Mouse (Mus musculus) left cerebral cortex, adult 2 months (tissue): Measurements from ENCODE around the gene Enpp6. TPM values are rescaled to one million over a fixed set of nuclear protein-coding genes. Genes with fewer than 3 reads are reported as not detected.

Experiments used
- DNase-seq, 2 experiments: peaks; one replicate each; pipeline ENCODE4 v3.0.0; 2021 to 2022; ENCODE audit warnings: low spot score in 2 of 2, mixed read lengths in 1 of 2; ENCODE audit errors: extremely low spot score in 1 of 2
- H3K27ac ChIP-seq: fragments of 200-600 bp; 2 replicates; pipeline ENCODE4 v1.8.1; 2022
- H3K4me3 ChIP-seq: fragments of 200-600 bp; 2 replicates; pipeline ENCODE4 v1.8.1; 2022
- CTCF ChIP-seq: fragments of 200-600 bp; IDR thresholded peaks from 2 replicates; pipeline ENCODE4 v1.8.1; 2022; ENCODE audit warnings: antibody characterized with exemption, mild to moderate bottlenecking, moderate library complexity
- intact Hi-C: fragments of 180-260 bp; cut with DNase I; formaldehyde crosslinking; loops from one replicate; pipeline ENCODE4 v1.15.1; 2025
- long read RNA-seq, 2 experiments: library from polyadenylated mRNA; stranded (forward); transcript quantifications; one replicate each; pipeline ENCODE4 v2.0.0; 2021; ENCODE audit warnings: borderline mapping rate in 2 of 2
- total RNA-seq, 2 experiments: library from RNA; stranded (reverse); gene quantifications; 2 replicates each; pipeline ENCODE4 v1.2.3; 2021

Enpp6 gene
- 1 to 10 TPM; 3.1 to 4.5 TPM for total RNA-seq
- long read RNA-seq, experiment 1, full-length matches to known transcripts: 3 of 4 reads
- long read RNA-seq, experiment 1, partial matches to known transcripts: 0 of 4 reads
- long read RNA-seq, experiment 1, other reads (novel, unspliced or antisense): 1 of 4 reads
- long read RNA-seq, experiment 2, full-length matches to known transcripts: 5 of 6 reads
- long read RNA-seq, experiment 2, partial matches to known transcripts: 0 of 6 reads
- long read RNA-seq, experiment 2, other reads (novel, unspliced or antisense): 1 of 6 reads

GRCm38 (mm10) chr8:46986386-46987140 is at the start of gene Enpp6:
Gene Enpp6, plus strand, starts transcription at chr8:46986887.
- no peak for DNase-seq
- intact Hi-C loops: no loop called here
- H3K27ac ChIP-seq: no peak within 1 kb of the TSS
- H3K4me3 ChIP-seq: no peak within 1 kb of the TSS
- TF ChIP-seq CTCF: no peak

DNA sequence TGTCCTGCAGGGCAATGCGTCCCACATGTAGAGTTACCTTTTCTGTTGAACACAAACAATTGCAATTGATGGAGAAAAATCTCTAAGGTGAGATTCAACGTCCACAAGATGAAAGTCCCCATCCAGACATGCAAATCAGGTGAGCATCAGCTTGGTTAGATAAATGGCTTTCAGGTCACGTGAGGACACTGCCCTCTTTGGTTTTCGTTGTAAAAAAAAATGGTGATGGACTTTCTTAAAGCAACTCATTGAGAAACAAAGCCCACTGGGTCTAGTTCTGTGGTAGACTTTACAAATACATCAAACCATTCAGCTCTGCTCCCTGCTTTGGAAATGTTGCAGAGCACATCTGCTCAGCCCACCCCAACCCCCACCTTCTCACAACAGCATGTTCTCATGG is 48.5 kb upstream of the Enpp6 start:
- intact Hi-C loops: loop anchor here (5.0 to 10.0 kb wide), 3 partner anchors 93 to 266 kb away; partner anchors contain the start of gene Irf2

GRCm38 (mm10) chr8:46941295-46941694 is 45.4 kb upstream of the Enpp6 start:
- Histone ChIP-seq H3K27ac (peak overlapping the region; percentile 48), H3K4me3 (no peak overlapping the region)
- intact Hi-C loops: no loop called here
- no peak for DNase-seq
- TF ChIP-seq CTCF: no peak

More for the DNA sequence above, 48.5 kb upstream of the Enpp6 start:
- Histone ChIP-seq H3K4me3 (no peak overlapping the region), H3K27ac (no peak overlapping the region)
- no peak for TF ChIP-seq CTCF
- DNase-seq: no peak

GRCm38 (mm10) chr8:46941731-46942650 is 44.7 kb upstream of the Enpp6 start:
- no peak overlapping the region for H3K4me3 ChIP-seq
- no peak for DNase-seq
- peak overlapping the region; percentile 48 for H3K27ac ChIP-seq
- no peak for TF ChIP-seq CTCF
- intact Hi-C loops: no loop called here

- intact Hi-C loops: no loop called here
- TF ChIP-seq CTCF: no peak
- DNase-seq: no peak
- no peak overlapping the region for H3K4me3 ChIP-seq
- no peak overlapping the region for H3K27ac ChIP-seq
These were observed 44.0 kb upstream of the Enpp6 start for GRCm38 (mm10) chr8:46942651-46943024.

- Histone ChIP-seq H3K4me3 (no peak overlapping the region), H3K27ac (no peak overlapping the region)
- intact Hi-C loops: no loop called here
- DNase-seq: no peak
- TF ChIP-seq CTCF: no peak
These were observed 43.4 kb upstream of the Enpp6 start for GRCm38 (mm10) chr8:46943337-46943736.

DNA sequence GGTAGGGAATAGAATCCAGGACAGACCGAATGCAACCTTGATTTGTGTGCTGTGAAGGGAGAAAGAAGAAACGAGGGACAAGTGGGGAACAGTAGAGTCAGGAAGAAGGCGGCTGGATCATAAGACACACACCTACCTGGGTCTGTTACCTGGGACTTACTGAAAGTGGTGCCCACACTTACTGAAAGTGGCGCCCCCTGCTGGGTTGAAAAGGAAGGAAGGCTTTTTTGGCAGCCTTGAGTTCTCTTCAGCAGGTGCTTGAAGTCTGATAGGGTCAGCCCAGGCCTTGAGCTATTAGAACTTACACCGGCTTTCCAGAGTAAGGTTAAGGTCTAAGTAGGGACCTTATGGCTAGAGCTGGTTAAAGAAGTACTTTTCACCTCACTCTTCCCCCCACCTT is 40.5 kb upstream of the Enpp6 start:
- no peak overlapping the region for H3K27ac ChIP-seq
- no peak for DNase-seq
- intact Hi-C loops: no loop called here
- peak; percentile 49 for TF ChIP-seq CTCF
- no peak overlapping the region for H3K4me3 ChIP-seq

- H3K27ac ChIP-seq: no peak overlapping the region
- no peak overlapping the region for H3K4me3 ChIP-seq
- intact Hi-C loops: no loop called here
- no peak for TF ChIP-seq CTCF
- no peak for DNase-seq
These were observed 38.5 kb upstream of the Enpp6 start for GRCm38 (mm10) chr8:46948091-46948757.

DNA sequence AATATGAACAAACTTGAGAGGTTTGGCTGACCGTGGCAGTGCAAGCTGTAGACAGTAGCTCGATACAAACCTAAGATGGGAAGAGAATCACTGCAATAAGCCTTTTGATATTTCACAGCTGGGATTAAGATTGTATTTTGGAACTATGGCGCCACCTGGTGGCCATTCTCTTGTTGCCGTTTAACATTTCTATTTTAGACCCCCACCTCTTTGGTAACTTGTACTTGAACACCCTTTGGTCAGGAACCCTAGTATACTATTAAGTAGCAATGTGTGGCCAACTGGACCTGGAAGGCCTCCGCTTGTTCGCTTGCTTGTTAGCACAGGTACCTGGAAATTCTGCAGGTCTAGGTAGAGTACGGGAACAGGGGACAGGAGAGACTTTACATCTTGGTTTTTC is 33.2 kb upstream of the Enpp6 start:
- no peak overlapping the region for H3K27ac ChIP-seq
- no peak overlapping the region for H3K4me3 ChIP-seq
- DNase-seq: peak; percentile 56 to 66
- intact Hi-C loops: loop anchor here (2.0 to 5.0 kb wide), 4 partner anchors 266 to 711 kb away; no protein-coding TSS in a partner anchor
- TF ChIP-seq CTCF: peak; percentile 80

GRCm38 (mm10) chr8:46962630-46963427 is 23.9 kb upstream of the Enpp6 start:
- no peak overlapping the region for H3K4me3 ChIP-seq
- intact Hi-C loops: no loop called here
- no peak for DNase-seq
- peak; percentile 5 for TF ChIP-seq CTCF
- H3K27ac ChIP-seq: no peak overlapping the region
